Mouse (Mus musculus): ENCODE data around the gene Kcnk18.

The Kcnk18 gene

GRCm38 (mm10) chr19:59228376-59228775 lies 9.4 kb downstream of the Kcnk18 start:
- no peak for DNase-seq

- DNase-seq = no peak
Measured at GRCm38 (mm10) chr19:59232786-59233185, 13.8 kb downstream of the Kcnk18 start.

- DNase-seq = no peak
Measured at GRCm38 (mm10) chr19:59235001-59235400, 16.0 kb downstream of the Kcnk18 start.

- DNase-seq = no peak
Measured at GRCm38 (mm10) chr19:59236046-59236445, 17.0 kb downstream of the Kcnk18 start.

- DNase-seq = no peak
Measured at GRCm38 (mm10) chr19:59238630-59239029, 19.6 kb downstream of the Kcnk18 start.

- peak; percentile 73 to 92 for DNase-seq
Measured at GRCm38 (mm10) chr19:59239124-59239817, 20.3 kb downstream of the Kcnk18 start.

GRCm38 (mm10) chr19:59241987-59242386 lies 23.0 kb downstream of the Kcnk18 start:
- no peak for DNase-seq

- no peak for DNase-seq
Measured at GRCm38 (mm10) chr19:59243057-59243456, 24.0 kb downstream of the Kcnk18 start.

- DNase-seq = no peak
Measured at GRCm38 (mm10) chr19:59248144-59248543, 29.1 kb downstream of the Kcnk18 start.

GRCm38 (mm10) chr19:59248553-59249286 lies 29.7 kb downstream of the Kcnk18 start:
- DNase-seq = no peak

- DNase-seq = no peak
Measured at GRCm38 (mm10) chr19:59252651-59253050, 33.6 kb downstream of the Kcnk18 start.

- DNase-seq = no peak
Measured at GRCm38 (mm10) chr19:59259633-59260032, 40.6 kb downstream of the Kcnk18 start.

GRCm38 (mm10) chr19:59260718-59261442 lies 41.9 kb downstream of the Kcnk18 start, which contains the start of gene Slc18a2:
TSS of gene Slc18a2 (plus strand) at chr19:59260896.
- DNase-seq = no peak

- DNase-seq = no peak
Measured at GRCm38 (mm10) chr19:59261604-59262003, 42.6 kb downstream of the Kcnk18 start.

- no peak for DNase-seq
Measured at GRCm38 (mm10) chr19:59263171-59263570, 44.2 kb downstream of the Kcnk18 start.

- no peak for DNase-seq
Measured at GRCm38 (mm10) chr19:59264838-59265532, 46.0 kb downstream of the Kcnk18 start.

GRCm38 (mm10) chr19:59265907-59266306 lies 46.9 kb downstream of the Kcnk18 start:
- no peak for DNase-seq

GRCm38 (mm10) chr19:59267417-59267963 lies 48.5 kb downstream of the Kcnk18 start:
- DNase-seq = peak in 1 of 2 experiments; percentile 5

GRCm38 (mm10) chr19:59273190-59273589 lies 54.2 kb downstream of the Kcnk18 start:
- DNase-seq = no peak

- no peak for DNase-seq
Measured at GRCm38 (mm10) chr19:59276354-59276753, 57.3 kb downstream of the Kcnk18 start.

- DNase-seq = no peak
Measured at GRCm38 (mm10) chr19:59280841-59281240, 61.8 kb downstream of the Kcnk18 start.

GRCm38 (mm10) chr19:59282001-59282400 lies 63.0 kb downstream of the Kcnk18 start:
- DNase-seq = no peak

Data from kidney, postnatal 36 days (tissue).